Mouse (Mus musculus): ENCODE results near the gene Zfp983. TPM values are rescaled to one million over a fixed set of nuclear protein-coding genes. Genes with fewer than 3 reads are reported as not detected.

The Zfp983 gene
- total and polyA plus RNA-seq, 3 experiments = 1.0 to 1.5 TPM; not detected in 1

DNA sequence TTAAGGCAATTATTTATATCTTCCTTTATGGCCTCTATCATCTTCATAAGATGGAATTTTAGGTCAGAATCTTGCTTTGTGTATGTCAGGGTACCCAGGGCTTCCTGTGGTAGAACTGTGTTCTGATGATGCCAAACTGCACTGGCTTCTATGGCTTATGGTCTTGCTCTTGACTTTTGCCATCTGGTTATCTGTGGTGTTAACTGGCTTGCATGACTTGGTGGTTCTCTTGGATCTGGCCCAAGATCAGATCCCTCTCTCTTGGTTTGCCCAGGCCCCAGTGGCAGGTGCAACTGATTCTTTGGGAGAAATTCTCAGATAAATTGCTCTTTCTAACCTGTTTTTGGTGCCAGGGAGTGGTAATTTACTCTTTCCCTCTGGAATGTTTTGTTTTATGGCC, 45.6 kb downstream of the Zfp983 start:
- Histone ChIP-seq H3K27me3 (ENCODE audit: control insufficient read depth in 1 of 2, insufficient read depth in 2 of 2, low read length in 2 of 2) (no peaks in the 10 kb centered on the region), H3K79me2 (ENCODE audit: control insufficient read depth, insufficient read depth, low read length, poor library complexity) (no peaks in the 10 kb centered on the region; the same call in 1 of the 2 replicates), H3K36me3 (ENCODE audit: control insufficient read depth in 1 of 2, insufficient read depth in 2 of 2, low read length in 2 of 2) (0 out of 4 replicates have a peak, but pooled peaks cover 0 to 2% of the 10 kb centered on the region in 2 experiments), H3K9ac (ENCODE audit: control insufficient read depth, low read depth, low read length, poor library complexity, severe bottlenecking) (no peak overlapping the region), H3K4me3 (ENCODE audit: control insufficient read depth in 1 of 2, insufficient read depth in 1 of 2, low read depth in 2 of 2, low read length in 2 of 2) (no peak overlapping the region), H3K9me3 (replicated peaks; ENCODE audit: insufficient read depth, low read length) (no peaks in the 10 kb centered on the region), H3K4me1 (ENCODE audit: control insufficient read depth in 1 of 2, insufficient read depth in 2 of 2, low read length in 2 of 2) (peaks cover 0 to 3% of the 10 kb centered on the region in 2 experiments; a peak in 1 of 4 replicates), H3K27ac (ENCODE audit: control insufficient read depth, low read depth, low read length) (no peak overlapping the region)
- TF ChIP-seq EP300 (IDR thresholded peaks at IDR 0.05; ENCODE audit: low read depth in 1 of 2, low read length in 2 of 2) (peak in 1 of 2 experiments; percentile 20; a peak in 1 of 4 replicates), JUND (IDR thresholded peaks at IDR 0.05; ENCODE audit: low read depth, low read length) (no peak), MXI1 (IDR thresholded peaks at IDR 0.05; ENCODE audit: low read depth, low read length) (no peak)
- peak; percentile 16 for DNase-seq (ENCODE audit: low read depth, low spot score)

DNA sequence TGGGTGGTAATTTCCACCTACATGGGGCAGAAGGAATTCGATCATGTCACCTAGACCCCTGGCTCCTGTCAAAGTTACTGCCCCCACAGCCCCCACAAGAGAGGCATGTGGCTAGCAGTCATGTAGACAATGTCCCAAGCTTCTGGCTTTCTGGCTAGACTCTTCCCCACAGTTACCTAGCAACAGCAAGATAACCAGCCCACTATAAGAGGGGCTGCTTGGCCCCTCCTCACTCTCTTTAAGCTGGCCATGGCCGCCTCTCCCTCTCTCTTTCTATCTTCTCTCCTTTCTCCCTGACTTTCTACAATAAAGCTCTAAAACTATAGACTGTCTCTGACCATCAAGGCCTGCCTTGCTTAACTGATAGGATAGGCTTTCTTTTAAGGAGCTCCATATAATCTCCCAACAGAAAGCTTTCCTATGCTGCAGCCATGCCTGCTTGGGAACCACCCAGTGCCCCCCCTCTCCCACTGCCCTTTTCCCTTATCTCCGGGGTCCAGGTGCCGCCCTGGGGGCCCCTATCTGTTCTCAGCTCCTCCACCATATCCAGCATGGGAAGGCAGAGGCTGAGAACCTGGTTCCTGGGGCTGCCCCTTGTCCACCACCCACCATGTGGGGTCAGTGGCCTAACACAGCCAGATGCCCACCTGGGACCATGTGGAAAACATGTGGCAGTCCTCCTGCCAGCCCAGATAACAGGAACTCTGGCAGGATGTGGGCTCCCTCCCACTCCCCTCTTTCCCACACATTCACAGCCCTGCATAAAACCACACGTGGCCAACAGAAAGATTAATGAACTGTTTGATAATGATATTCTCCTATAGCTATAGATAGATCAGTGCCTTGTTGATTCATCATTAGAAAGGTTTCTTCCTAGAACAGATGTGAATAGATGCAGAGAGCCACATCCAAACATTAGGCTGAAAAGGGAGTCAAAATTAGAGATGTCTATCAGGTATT, 52.1 kb downstream of the Zfp983 start:
- Histone ChIP-seq H3K36me3 (ENCODE audit: control insufficient read depth in 1 of 2, insufficient read depth in 2 of 2, low read length in 2 of 2) (peaks cover 0 to 23% of the 10 kb centered on the region in 2 experiments; a peak in 2 of 4 replicates), H3K9ac (ENCODE audit: control insufficient read depth, low read depth, low read length, poor library complexity, severe bottlenecking) (peak overlapping the region; percentile 50), H3K27ac (ENCODE audit: control insufficient read depth, low read depth, low read length) (peak overlapping the region; percentile 70), H3K79me2 (ENCODE audit: control insufficient read depth, insufficient read depth, low read length, poor library complexity) (no peaks in the 10 kb centered on the region; the same call in 1 of the 2 replicates), H3K4me3 (ENCODE audit: control insufficient read depth in 1 of 2, insufficient read depth in 1 of 2, low read depth in 2 of 2, low read length in 2 of 2) (peak overlapping the region; percentile 29 to 37), H3K27me3 (ENCODE audit: control insufficient read depth in 1 of 2, insufficient read depth in 2 of 2, low read length in 2 of 2) (no peaks in the 10 kb centered on the region), H3K4me1 (ENCODE audit: control insufficient read depth in 1 of 2, insufficient read depth in 2 of 2, low read length in 2 of 2) (peaks cover 5 to 7% of the 10 kb centered on the region in 2 experiments), H3K9me3 (replicated peaks; ENCODE audit: insufficient read depth, low read length) (no peaks in the 10 kb centered on the region)
- peak; percentile 79 for DNase-seq (ENCODE audit: low read depth, low spot score)
- no peak for TF ChIP-seq POLR2AphosphoS2 (IDR thresholded peaks at IDR 0.05; ENCODE audit: low read length)
- no peak for TF ChIP-seq CTCF (IDR thresholded peaks at IDR 0.05 in 2 of 3, conservative IDR thresholded peaks at IDR 0.05 in 1 of 3; ENCODE audit: control insufficient read depth in 1 of 3, insufficient read depth in 1 of 3, low read depth in 2 of 3, low read length in 3 of 3, poor library complexity in 1 of 3, severe bottlenecking in 1 of 3)
- peak; percentile 53 for TF ChIP-seq TBP (IDR thresholded peaks at IDR 0.05; ENCODE audit: low read depth, low read length)
- peak; percentile 59 for TF ChIP-seq MXI1 (IDR thresholded peaks at IDR 0.05; ENCODE audit: low read depth, low read length)
- peak; percentile 90 for TF ChIP-seq TCF12 (IDR thresholded peaks at IDR 0.05; ENCODE audit: low read depth, low read length)
- TF ChIP-seq TAL1 (IDR thresholded peaks at IDR 0.05; ENCODE audit: low read length) = peak; percentile 92
- no peak for TF ChIP-seq CHD2 (IDR thresholded peaks at IDR 0.05; ENCODE audit: low read length)
- peak; percentile 65; the same call in 1 of the 2 replicates for TF ChIP-seq GATA1 (IDR thresholded peaks at IDR 0.05; ENCODE audit: low read depth, low read length)
- no peak for TF ChIP-seq RAD21 (IDR thresholded peaks at IDR 0.05; ENCODE audit: low read depth, low read length)
- peak; percentile 44; the same call in 1 of the 2 replicates for TF ChIP-seq USF1 (IDR thresholded peaks at IDR 0.05; ENCODE audit: low read depth, low read length)
- TF ChIP-seq HCFC1 (IDR thresholded peaks at IDR 0.05; ENCODE audit: low read depth, low read length) = no peak
- TF ChIP-seq ETS1 (IDR thresholded peaks at IDR 0.05; ENCODE audit: low read depth, low read length) = peak; percentile 59; the same call in 1 of the 2 replicates
- TF ChIP-seq MYB (IDR thresholded peaks at IDR 0.05; ENCODE audit: low read depth, low read length) = 0 out of 2 replicates have a peak, but pooled peaks have one; percentile 15
- TF ChIP-seq POLR2A (IDR thresholded peaks at IDR 0.05; ENCODE audit: control insufficient read depth in 1 of 2, insufficient read depth in 1 of 2, low read depth in 1 of 2, low read length in 2 of 2, poor library complexity in 1 of 2) = no peak
- peak; percentile 21; the same call in 1 of the 2 replicates for TF ChIP-seq RCOR1 (IDR thresholded peaks at IDR 0.05; ENCODE audit: low read depth, low read length)
- TF ChIP-seq MEF2A (IDR thresholded peaks at IDR 0.05; ENCODE audit: extremely low read depth, insufficient replicate concordance, low read depth, low read length, poor library complexity, severe bottlenecking) = no peak
- peak; percentile 38 for TF ChIP-seq SIN3A (IDR thresholded peaks at IDR 0.05; ENCODE audit: low read length)
- TF ChIP-seq SMC3 (IDR thresholded peaks at IDR 0.05; ENCODE audit: low read depth, low read length) = no peak
- TF ChIP-seq POLR2AphosphoS5 (IDR thresholded peaks at IDR 0.05; ENCODE audit: borderline replicate concordance, low read depth, low read length) = no peak
- TF ChIP-seq MYC (IDR thresholded peaks at IDR 0.05; ENCODE audit: low read depth, low read length) = peak; percentile 82
- peak; percentile 57 for TF ChIP-seq MAZ (IDR thresholded peaks at IDR 0.05; ENCODE audit: low read depth, low read length)
- peak; percentile 67; the same call in 1 of the 2 replicates for TF ChIP-seq MAX (IDR thresholded peaks at IDR 0.05; ENCODE audit: low read length)
- peak; percentile 76 to 89 for TF ChIP-seq EP300 (IDR thresholded peaks at IDR 0.05; ENCODE audit: low read depth in 1 of 2, low read length in 2 of 2)

Data from MEL (cell line).